Mouse (Mus musculus) limb, embryonic 14.5 days (tissue): ENCODE measurements around the gene 4933428G20Rik. TPM values are rescaled to one million over a fixed set of nuclear protein-coding genes. Genes with fewer than 3 reads are reported as not detected.

ENCODE experiments used
- ATAC-seq: fragments of 200-750 bp; cut with Nextera tagmentation; 2 replicates; pipeline ENCODE4 v1.8.0; 2017; ENCODE audit warnings: low read depth, moderate number of reproducible peaks, moderate TSS enrichment; ENCODE audit not compliant: low FRiP score
- DNase-seq: peaks from one replicate; pipeline ENCODE4 v3.0.0-alpha.2; 2015; ENCODE audit warnings: low spot score
- H3K27ac ChIP-seq: fragments of 300-500 bp; sonication (generic); replicated peaks from 2 replicates; pipeline ENCODE4 v1.5.1; 2014; ENCODE audit warnings: low read depth, mild to moderate bottlenecking, low read length, moderate library complexity, mixed read lengths
- H3K27me3 ChIP-seq: fragments of 300-500 bp; sonication (generic); 2 replicates; pipeline ENCODE4 v1.6.1; 2014; ENCODE audit warnings: low read length, mixed read lengths; ENCODE audit not compliant: control insufficient read depth, insufficient read depth
- H3K36me3 ChIP-seq: fragments of 300-500 bp; sonication (generic); 2 replicates; pipeline ENCODE4 v1.6.1; 2014; ENCODE audit warnings: mild to moderate bottlenecking, low read length, moderate library complexity, mixed read lengths; ENCODE audit not compliant: control insufficient read depth, insufficient read depth
- H3K4me1 ChIP-seq: fragments of 300-500 bp; sonication (generic); 2 replicates; pipeline ENCODE4 v1.6.1; 2014; ENCODE audit warnings: antibody characterized with exemption, low read length, mixed read lengths; ENCODE audit not compliant: control insufficient read depth, insufficient read depth
- H3K4me2 ChIP-seq: fragments of 300-500 bp; sonication (generic); replicated peaks from 2 replicates; pipeline ENCODE4 v1.6.1; 2014; ENCODE audit warnings: low read depth, mild to moderate bottlenecking, low read length, moderate library complexity; ENCODE audit not compliant: severe bottlenecking
- H3K4me3 ChIP-seq: fragments of 300-500 bp; sonication (generic); replicated peaks from 2 replicates; pipeline ENCODE4 v1.5.1; 2014; ENCODE audit warnings: low read length
- H3K9ac ChIP-seq: fragments of 300-500 bp; sonication (generic); 2 replicates; pipeline ENCODE4 v1.6.1; 2014; ENCODE audit warnings: mild to moderate bottlenecking, low read depth, low read length, moderate library complexity; ENCODE audit not compliant: severe bottlenecking
- H3K9me3 ChIP-seq: fragments of 300-500 bp; sonication (generic); 2 replicates; pipeline ENCODE4 v1.6.1; 2016; ENCODE audit warnings: low read length; ENCODE audit not compliant: control insufficient read depth
- POLR2A ChIP-seq: fragments of 200-500 bp; IDR thresholded peaks from 2 replicates; pipeline ENCODE4 v1.8.0; 2012; ENCODE audit warnings: inconsistent platforms, mild to moderate bottlenecking, moderate library complexity, borderline replicate concordance; ENCODE audit not compliant: insufficient read depth, insufficient read length; ENCODE audit errors: extremely low read depth
- WGBS: fragments of 180-500 bp; shearing (Covaris S2); extraction: QIAGEN DNeasy Blood & Tissue Kit; methylation state at CpG from one replicate; pipeline ENCODE4 v1.1.7; 2014; 5-methylcytosine and 5-hydroxymethylcytosine counted together
- polyA plus RNA-seq, 2 experiments: library from polyadenylated mRNA; depleted of rRNA in 1 of 2; stranded (reverse) in 1 of 2; unstranded in 1 of 2; fragments of >200 nt; fragmentation: Nextera tagmentation in 1 of 2; extraction: Ambion mirVana in 1 of 2; gene quantifications; 2 replicates each; pipeline versions ENCODE4 v1.2.1 to v1.2.3; 2012 to 2014

4933428G20Rik gene
- polyA plus RNA-seq, 2 experiments, result 0.36 TPM; not detected in 1

GRCm38 (mm10) chr11:97449601-97450293 is 50.4 kb downstream of the 4933428G20Rik start:
- WGBS, result 10% methylated on average over 14 of the region's 15 CpGs
- H3K4me2 ChIP-seq, result peak overlapping the region; percentile 73
- ATAC-seq (peak; percentile 95), DNase-seq (peak; percentile 92)
- H3K9me3 ChIP-seq, result no peaks in the 10 kb centered on the region
- H3K27ac ChIP-seq, result peak overlapping the region; percentile 77
- H3K27me3 ChIP-seq, result no peaks in the 10 kb centered on the region
- peaks cover 84% of the 10 kb centered on the region for H3K36me3 ChIP-seq
- H3K4me3 ChIP-seq, result peak overlapping the region; percentile 48
- TF ChIP-seq POLR2A, result 0 out of 2 replicates have a peak, but pooled peaks have one; percentile 33
- H3K9ac ChIP-seq, result peak overlapping the region; percentile 59
- peaks cover 23% of the 10 kb centered on the region for H3K4me1 ChIP-seq

- peaks cover 86% of the 10 kb centered on the region for H3K36me3 ChIP-seq
- DNase-seq (no peak), ATAC-seq (no peak)
- no peak overlapping the region for H3K4me2 ChIP-seq
- TF ChIP-seq POLR2A, result no peak
- H3K27me3 ChIP-seq, result no peaks in the 10 kb centered on the region
- peaks cover 23% of the 10 kb centered on the region for H3K4me1 ChIP-seq
- peak overlapping the region; percentile 77; the same call in 1 of the 2 replicates for H3K27ac ChIP-seq
- H3K9ac ChIP-seq, result no peak overlapping the region
- WGBS, result 86% methylated on average over 10 of the region's 11 CpGs
- no peak overlapping the region for H3K4me3 ChIP-seq
- no peaks in the 10 kb centered on the region for H3K9me3 ChIP-seq
Measured at GRCm38 (mm10) chr11:97448611-97449394, 51.3 kb downstream of the 4933428G20Rik start.

GRCm38 (mm10) chr11:97447979-97448378 is 52.2 kb downstream of the 4933428G20Rik start:
- peaks cover 78% of the 10 kb centered on the region for H3K36me3 ChIP-seq
- H3K4me1 ChIP-seq, result peaks cover 23% of the 10 kb centered on the region
- H3K4me3 ChIP-seq, result no peak overlapping the region
- H3K27ac ChIP-seq, result no peak overlapping the region
- DNase-seq (no peak), ATAC-seq (no peak)
- H3K27me3 ChIP-seq, result no peaks in the 10 kb centered on the region
- no peak for TF ChIP-seq POLR2A
- no peaks in the 10 kb centered on the region for H3K9me3 ChIP-seq
- 84% methylated on average over 7 of the region's 7 CpGs for WGBS
- no peak overlapping the region for H3K4me2 ChIP-seq
- no peak overlapping the region for H3K9ac ChIP-seq

- H3K4me2 ChIP-seq, result no peak overlapping the region
- no peak overlapping the region for H3K27ac ChIP-seq
- no peak overlapping the region for H3K4me3 ChIP-seq
- peaks cover 33% of the 10 kb centered on the region for H3K4me1 ChIP-seq
- no peak for ATAC-seq
- no peak for TF ChIP-seq POLR2A
- no peaks in the 10 kb centered on the region for H3K27me3 ChIP-seq
- 72% methylated on average over 4 of the region's 4 CpGs for WGBS
- DNase-seq, result no peak
- H3K9me3 ChIP-seq, result no peaks in the 10 kb centered on the region
- H3K36me3 ChIP-seq, result peaks cover 59% of the 10 kb centered on the region
- H3K9ac ChIP-seq, result no peak overlapping the region
Measured at GRCm38 (mm10) chr11:97445999-97446511, 54.1 kb downstream of the 4933428G20Rik start.

- Histone ChIP-seq H3K9me3 (no peaks in the 10 kb centered on the region), H3K9ac (no peak overlapping the region), H3K36me3 (peaks cover 57% of the 10 kb centered on the region), H3K27ac (no peak overlapping the region), H3K4me1 (peaks cover 33% of the 10 kb centered on the region), H3K4me3 (no peak overlapping the region), H3K27me3 (no peaks in the 10 kb centered on the region), H3K4me2 (no peak overlapping the region)
- ATAC-seq (no peak), DNase-seq (no peak)
- WGBS, result 76% methylated on average over 6 of the region's 6 CpGs
- no peak for TF ChIP-seq POLR2A
Measured at GRCm38 (mm10) chr11:97445596-97445995, 54.5 kb downstream of the 4933428G20Rik start.
